Mouse (Mus musculus) forebrain, embryonic 13.5 days (tissue): Measurements from ENCODE around the gene Rdh16. TPM values are rescaled to one million over a fixed set of nuclear protein-coding genes. Genes with fewer than 3 reads are reported as not detected.
"Not testable (repeated sequence)": the region's sequence is repeated elsewhere in the genome, so short reads cannot be mapped to it uniquely, and the experiment has no call there.

ENCODE experiments used
- ATAC-seq: fragments of 200-750 bp; cut with Nextera tagmentation; 2 replicates; pipeline ENCODE4 v1.8.0; 2017
- H3K27ac ChIP-seq: fragments of 300-500 bp; sonication (generic); 2 replicates; pipeline ENCODE4 v1.5.1; 2015; ENCODE audit warnings: inconsistent platforms, mild to moderate bottlenecking, moderate library complexity
- H3K27me3 ChIP-seq: fragments of 300-500 bp; sonication (generic); 2 replicates; pipeline ENCODE4 v1.6.1; 2015; ENCODE audit warnings: mild to moderate bottlenecking, inconsistent platforms
- H3K36me3 ChIP-seq: fragments of 300-500 bp; sonication (generic); 2 replicates; pipeline ENCODE4 v1.6.1; 2015; ENCODE audit warnings: mild to moderate bottlenecking, inconsistent platforms; ENCODE audit not compliant: poor library complexity, severe bottlenecking
- H3K4me1 ChIP-seq: fragments of 300-500 bp; sonication (generic); 2 replicates; pipeline ENCODE4 v1.6.1; 2015; ENCODE audit warnings: inconsistent platforms
- H3K4me2 ChIP-seq: fragments of 300-500 bp; sonication (generic); 2 replicates; pipeline ENCODE4 v1.6.1; 2015; ENCODE audit warnings: inconsistent platforms, mild to moderate bottlenecking, moderate library complexity
- H3K4me3 ChIP-seq: fragments of 300-500 bp; sonication (generic); 2 replicates; pipeline ENCODE4 v1.5.1; 2015; ENCODE audit warnings: mild to moderate bottlenecking, inconsistent platforms
- H3K9ac ChIP-seq: fragments of 300-500 bp; sonication (generic); 2 replicates; pipeline ENCODE4 v1.6.1; 2015; ENCODE audit warnings: mild to moderate bottlenecking, inconsistent platforms
- H3K9me3 ChIP-seq: fragments of 300-500 bp; sonication (generic); replicated peaks from 2 replicates; pipeline ENCODE4 v1.6.1; 2016; ENCODE audit warnings: inconsistent platforms
- WGBS: fragments of 180-500 bp; shearing (Covaris S2); methylation state at CpG from one replicate; pipeline ENCODE4 v1.1.7; 2015; 5-methylcytosine and 5-hydroxymethylcytosine counted together
- polyA plus RNA-seq: library from polyadenylated mRNA; unstranded; fragments of >200 nt; fragmentation: Nextera tagmentation; extraction: Ambion mirVana; gene quantifications from 2 replicates; pipeline ENCODE4 v1.2.1, GENCODE M21; 2015

Rdh16 gene
- polyA plus RNA-seq, 1 experiment from 2014 or later, result not detected

DNA sequence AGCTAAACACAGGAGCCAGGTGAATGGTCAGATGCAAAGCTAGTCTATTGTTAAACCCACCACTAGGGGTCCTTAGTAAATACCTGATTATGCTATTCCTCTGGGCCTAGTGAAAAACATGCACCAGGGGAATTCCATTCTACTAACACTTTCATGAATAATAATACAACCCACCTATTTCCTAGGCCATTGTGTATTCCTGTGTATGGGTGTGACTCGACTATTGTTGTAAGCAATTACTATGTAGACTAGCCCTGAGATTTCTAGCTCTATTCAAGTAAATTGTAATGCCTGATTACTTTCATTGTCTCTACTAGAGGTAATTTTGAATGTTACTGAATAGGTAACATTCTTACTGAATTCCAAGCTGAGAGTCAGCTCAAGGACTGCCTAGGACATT is 15.5 kb upstream of the Rdh16 start:
- not testable (repeated sequence) for H3K27me3 ChIP-seq, H3K36me3 ChIP-seq, H3K27ac ChIP-seq, H3K9me3 ChIP-seq, ATAC-seq, H3K4me2 ChIP-seq, H3K9ac ChIP-seq, H3K4me1 ChIP-seq, H3K4me3 ChIP-seq
- WGBS, result 78% methylated on average over 1 of the region's 1 CpGs

- Histone ChIP-seq H3K4me2 (no peak overlapping the region), H3K9me3 (peaks cover 3% of the 10 kb centered on the region; the same call in 1 of the 2 replicates), H3K27ac (no peak overlapping the region), H3K4me1 (no peaks in the 10 kb centered on the region), H3K36me3 (no peaks in the 10 kb centered on the region), H3K27me3 (no peaks in the 10 kb centered on the region), H3K9ac (no peak overlapping the region), H3K4me3 (no peak overlapping the region)
- WGBS, result 89% methylated on average over 1 of the region's 1 CpGs
- no peak for ATAC-seq
Observed at GRCm38 (mm10) chr10:127799295-127799694, 1.7 kb upstream of the Rdh16 start.

GRCm38 (mm10) chr10:127801612-127802011 is 660 bp downstream of the Rdh16 start:
- peaks cover 2% of the 10 kb centered on the region; the same call in 1 of the 2 replicates for H3K9me3 ChIP-seq
- H3K4me3 ChIP-seq, result no peak overlapping the region
- H3K27me3 ChIP-seq, result no peaks in the 10 kb centered on the region
- 91% methylated on average over 2 of the region's 2 CpGs for WGBS
- H3K4me2 ChIP-seq, result no peak overlapping the region
- no peak for ATAC-seq
- H3K4me1 ChIP-seq, result no peaks in the 10 kb centered on the region
- H3K9ac ChIP-seq, result no peak overlapping the region
- H3K36me3 ChIP-seq, result no peaks in the 10 kb centered on the region
- H3K27ac ChIP-seq, result no peak overlapping the region

DNA sequence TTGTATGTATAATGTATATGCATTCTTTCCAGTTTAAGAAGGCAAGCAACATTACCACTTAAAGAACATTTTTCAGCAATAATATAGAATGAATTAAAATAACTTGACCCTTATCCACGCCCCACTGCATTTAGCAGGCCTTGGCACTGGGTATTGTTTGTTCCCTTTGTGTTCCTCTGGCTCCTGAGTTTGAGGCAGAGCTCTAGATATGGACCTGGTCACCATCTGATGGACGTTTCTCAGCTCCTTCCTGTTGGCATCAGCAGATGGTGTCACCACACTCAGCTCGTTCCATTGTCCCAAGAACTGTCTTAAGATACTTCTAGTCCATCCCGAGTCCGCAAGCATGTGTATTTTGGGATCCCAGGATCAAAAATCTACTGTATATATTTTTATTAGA is 1.3 kb downstream of the Rdh16 start:
- Histone ChIP-seq H3K4me2 (no peak overlapping the region), H3K36me3 (no peaks in the 10 kb centered on the region), H3K9ac (no peak overlapping the region), H3K4me1 (no peaks in the 10 kb centered on the region), H3K27me3 (no peaks in the 10 kb centered on the region), H3K27ac (no peak overlapping the region), H3K4me3 (no peak overlapping the region), H3K9me3 (no peaks in the 10 kb centered on the region)
- WGBS, result 83% methylated on average over 5 of the region's 5 CpGs
- no peak for ATAC-seq

GRCm38 (mm10) chr10:127804416-127804815 is 3.5 kb downstream of the Rdh16 start:
- Histone ChIP-seq H3K27ac (no peak overlapping the region), H3K4me2 (no peak overlapping the region), H3K9ac (no peak overlapping the region), H3K9me3 (no peaks in the 10 kb centered on the region), H3K4me1 (no peaks in the 10 kb centered on the region), H3K4me3 (no peak overlapping the region), H3K27me3 (no peaks in the 10 kb centered on the region), H3K36me3 (no peaks in the 10 kb centered on the region)
- WGBS, result 57% methylated on average over 7 of the region's 7 CpGs
- ATAC-seq, result no peak

DNA sequence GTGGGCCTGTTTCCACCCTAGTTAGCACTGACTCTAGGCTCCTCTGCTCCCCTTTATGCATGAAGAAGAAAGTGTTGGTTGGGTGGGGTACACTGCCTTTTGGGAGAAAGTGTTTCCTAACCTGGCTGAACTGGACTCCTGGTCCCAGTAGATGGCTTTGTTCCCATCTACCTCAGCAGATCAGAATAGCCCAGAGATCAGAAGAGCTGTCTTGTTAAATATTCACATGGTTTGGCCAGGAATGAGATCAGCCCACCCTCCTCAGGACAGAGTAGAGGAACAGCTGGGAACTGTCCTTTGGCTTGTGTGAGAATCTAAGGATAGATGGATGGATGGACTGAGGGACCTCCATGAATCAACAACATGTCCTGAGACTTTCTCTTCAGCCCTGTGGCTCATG is 14.9 kb downstream of the Rdh16 start:
- no peak overlapping the region for H3K27ac ChIP-seq
- no peaks in the 10 kb centered on the region for H3K4me1 ChIP-seq
- no peaks in the 10 kb centered on the region for H3K36me3 ChIP-seq
- no peak overlapping the region for H3K9ac ChIP-seq
- H3K9me3 ChIP-seq, result peaks cover 2% of the 10 kb centered on the region
- no peak for ATAC-seq
- no peaks in the 10 kb centered on the region for H3K27me3 ChIP-seq
- no peak overlapping the region for H3K4me2 ChIP-seq
- no peak overlapping the region for H3K4me3 ChIP-seq

GRCm38 (mm10) chr10:127817268-127817910 is 16.4 kb downstream of the Rdh16 start:
- H3K27ac ChIP-seq, H3K9me3 ChIP-seq, ATAC-seq, H3K36me3 ChIP-seq, H3K4me2 ChIP-seq, H3K4me1 ChIP-seq, H3K9ac ChIP-seq, H3K27me3 ChIP-seq, H3K4me3 ChIP-seq: not testable (repeated sequence)
- 83% methylated on average over 4 of the region's 4 CpGs for WGBS

DNA sequence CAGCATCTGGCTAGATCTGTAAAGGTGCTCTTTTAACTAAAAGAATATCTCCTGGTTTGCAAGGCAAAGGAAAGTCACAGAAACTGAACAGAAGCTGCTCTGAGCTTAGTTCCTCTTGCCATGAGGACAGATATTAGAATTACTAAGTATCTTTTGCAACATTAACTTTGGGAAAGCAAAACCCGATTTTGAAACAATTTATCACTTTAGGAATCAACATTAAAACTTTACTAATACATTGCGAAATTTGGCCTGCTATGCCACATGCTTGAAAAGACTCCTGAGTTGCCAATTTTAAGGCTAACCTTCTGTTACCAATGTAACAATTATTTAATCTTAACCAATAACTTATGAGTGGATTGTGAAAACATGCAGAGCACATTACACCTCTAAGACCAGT is 20.9 kb downstream of the Rdh16 start:
- H3K4me1 ChIP-seq, H3K9me3 ChIP-seq, H3K27ac ChIP-seq, H3K9ac ChIP-seq, H3K4me2 ChIP-seq, ATAC-seq, H3K27me3 ChIP-seq, H3K36me3 ChIP-seq, H3K4me3 ChIP-seq: not testable (repeated sequence)
- 88% methylated on average over 2 of the region's 2 CpGs for WGBS

- H3K4me3 ChIP-seq, result no peak overlapping the region
- 83% methylated on average over 6 of the region's 6 CpGs for WGBS
- no peak for ATAC-seq
Observed at GRCm38 (mm10) chr10:127825386-127825785, 24.4 kb downstream of the Rdh16 start.

GRCm38 (mm10) chr10:127829121-127829520 is 28.2 kb downstream of the Rdh16 start:
- ATAC-seq, result no peak
- Histone ChIP-seq H3K4me2 (no peak overlapping the region), H3K27me3 (no peaks in the 10 kb centered on the region), H3K4me3 (no peak overlapping the region), H3K36me3 (no peaks in the 10 kb centered on the region), H3K9me3 (no peaks in the 10 kb centered on the region), H3K4me1 (no peaks in the 10 kb centered on the region), H3K27ac (no peak overlapping the region), H3K9ac (no peak overlapping the region)
- 60% methylated on average over 3 of the region's 3 CpGs for WGBS

More at GRCm38 (mm10) chr10:127825386-127825785, 24.4 kb downstream of the Rdh16 start:
- no peak overlapping the region for H3K4me2 ChIP-seq
- H3K36me3 ChIP-seq, result no peaks in the 10 kb centered on the region
- no peak overlapping the region for H3K9ac ChIP-seq
- H3K27me3 ChIP-seq, result no peaks in the 10 kb centered on the region
- no peaks in the 10 kb centered on the region for H3K4me1 ChIP-seq
- H3K27ac ChIP-seq, result no peak overlapping the region
- peaks cover 4% of the 10 kb centered on the region; the same call in 1 of the 2 replicates for H3K9me3 ChIP-seq

DNA sequence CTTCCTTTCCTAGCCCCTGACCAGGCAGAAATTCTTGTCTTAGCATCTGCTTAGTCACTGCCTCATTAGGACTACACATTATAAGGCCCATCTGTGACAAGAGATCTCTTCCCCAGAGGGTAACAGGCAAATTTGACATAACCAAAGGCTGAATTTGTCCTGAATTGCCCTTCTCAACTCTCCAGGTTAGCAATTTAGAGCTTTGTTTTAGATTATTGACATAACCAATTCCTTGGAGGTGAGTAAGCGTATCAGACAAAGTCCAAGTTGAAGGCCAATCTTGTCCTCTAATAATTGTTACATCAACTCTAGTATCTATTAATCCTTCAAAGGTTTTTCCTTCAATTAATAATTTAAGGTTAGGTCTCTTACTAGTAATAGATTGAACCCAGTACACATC is 33.2 kb downstream of the Rdh16 start:
- not testable (repeated sequence) for H3K4me3 ChIP-seq, H3K4me2 ChIP-seq, H3K27ac ChIP-seq, H3K4me1 ChIP-seq, H3K9ac ChIP-seq, H3K36me3 ChIP-seq, H3K9me3 ChIP-seq, ATAC-seq, H3K27me3 ChIP-seq
- WGBS, result 96% methylated on average over 1 of the region's 1 CpGs

DNA sequence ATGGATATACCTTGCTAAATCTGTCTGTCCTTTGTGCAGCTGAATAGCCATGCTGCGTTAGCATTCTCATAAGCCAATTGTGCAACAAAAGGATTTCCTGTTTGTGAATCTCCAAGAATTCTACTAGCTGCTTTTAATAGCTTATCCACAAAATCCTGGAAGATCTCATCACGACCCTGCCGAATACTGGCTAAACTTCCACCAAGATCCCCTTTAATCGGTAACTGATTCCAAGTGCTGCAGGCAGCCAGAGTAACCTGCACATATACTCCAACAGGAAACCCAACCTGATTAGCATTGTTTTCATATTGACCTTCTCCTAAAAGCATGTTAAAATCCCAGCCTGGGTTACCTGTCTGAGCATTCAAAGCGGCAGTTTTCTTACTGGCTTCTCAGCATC is 34.3 kb downstream of the Rdh16 start:
- Histone ChIP-seq H3K27me3 (no peaks in the 10 kb centered on the region), H3K4me2 (no peak overlapping the region), H3K9ac (no peak overlapping the region), H3K4me1 (no peaks in the 10 kb centered on the region), H3K36me3 (no peaks in the 10 kb centered on the region), H3K27ac (no peak overlapping the region), H3K4me3 (no peak overlapping the region), H3K9me3 (no peaks in the 10 kb centered on the region)
- no peak for ATAC-seq
- 83% methylated on average over 5 of the region's 5 CpGs for WGBS

DNA sequence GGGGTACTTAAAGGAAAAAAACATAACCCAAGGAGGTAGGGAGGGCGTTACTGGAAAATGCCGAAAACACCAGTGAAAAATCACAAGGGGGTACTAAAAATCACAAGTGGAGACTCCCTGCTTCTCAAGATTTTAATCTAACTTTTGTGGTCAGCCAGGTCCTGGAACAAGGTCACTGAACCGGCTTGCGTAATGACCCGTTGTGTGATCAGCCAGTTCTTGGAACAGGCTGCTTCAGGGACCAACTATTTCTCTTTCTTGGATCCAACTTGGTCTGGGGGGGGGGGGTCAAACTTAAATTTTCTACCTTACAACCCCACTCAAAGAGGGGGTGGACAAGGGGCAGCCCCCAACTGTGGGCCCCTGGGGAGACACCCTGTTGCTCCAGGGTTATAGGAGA is 36.8 kb downstream of the Rdh16 start:
- not testable (repeated sequence) for H3K4me2 ChIP-seq, H3K4me1 ChIP-seq, ATAC-seq, H3K36me3 ChIP-seq, H3K4me3 ChIP-seq, H3K27ac ChIP-seq, H3K27me3 ChIP-seq, H3K9me3 ChIP-seq, H3K9ac ChIP-seq
- 94% methylated on average over 5 of the region's 5 CpGs for WGBS
